Mouse (Mus musculus): ENCODE results near the gene Klk7. TPM values are rescaled to one million over a fixed set of nuclear protein-coding genes. Genes with fewer than 3 reads are reported as not detected.
A peak's percentile ranks its signal among the peaks of the same experiment; 100 is the strongest.

The Klk7 gene
- polyA plus RNA-seq, 1 experiment from 2014 or later = not detected

- ATAC-seq = no peak
- H3K27ac ChIP-seq (ENCODE audit: low read depth, low read length) = no peak overlapping the region
- H3K9ac ChIP-seq (ENCODE audit: low read depth, low read length) = no peak overlapping the region
- H3K9me3 ChIP-seq (ENCODE audit: control insufficient read depth) = no peaks in the 10 kb centered on the region
- H3K27me3 ChIP-seq (replicated peaks; ENCODE audit: control insufficient read depth, insufficient read depth, low read length) = no peaks in the 10 kb centered on the region
- no peak overlapping the region for H3K4me2 ChIP-seq (replicated peaks; ENCODE audit: low read depth)
- H3K4me3 ChIP-seq (ENCODE audit: low read depth, low read length) = no peak overlapping the region
- WGBS = 58% methylated on average over 2 of the region's 2 CpGs
- 0 out of 2 replicates have a peak, but pooled peaks have one; percentile 22 for TF ChIP-seq CTCF (IDR thresholded peaks at IDR 0.05; ENCODE audit: low read depth)
- H3K36me3 ChIP-seq (ENCODE audit: control insufficient read depth, insufficient read depth) = no peaks in the 10 kb centered on the region
- H3K4me1 ChIP-seq (replicated peaks; ENCODE audit: control insufficient read depth, insufficient read depth, low read length) = no peaks in the 10 kb centered on the region
Observed at GRCm38 (mm10) chr7:43789295-43789694, 21.8 kb upstream of the Klk7 start.

- Histone ChIP-seq H3K4me1 (replicated peaks; ENCODE audit: control insufficient read depth, insufficient read depth, low read length) (no peaks in the 10 kb centered on the region), H3K27ac (ENCODE audit: low read depth, low read length) (no peak within 1 kb of the TSS), H3K36me3 (ENCODE audit: control insufficient read depth, insufficient read depth) (no peaks in the 10 kb centered on the region), H3K4me3 (ENCODE audit: low read depth, low read length) (no peak within 1 kb of the TSS), H3K4me2 (replicated peaks; ENCODE audit: low read depth) (no peak within 1 kb of the TSS), H3K9me3 (ENCODE audit: control insufficient read depth) (no peaks in the 10 kb centered on the region), H3K27me3 (replicated peaks; ENCODE audit: control insufficient read depth, insufficient read depth, low read length) (peaks cover 3% of the 10 kb centered on the region; the same call in 1 of the 2 replicates), H3K9ac (ENCODE audit: low read depth, low read length) (no peak within 1 kb of the TSS)
- no peak for TF ChIP-seq CTCF (IDR thresholded peaks at IDR 0.05; ENCODE audit: low read depth)
- ATAC-seq = no peak
- WGBS = 79% methylated on average over 7 of the region's 7 CpGs
Observed at GRCm38 (mm10) chr7:43791591-43791990, 19.5 kb upstream of the Klk7 start, which contains the start of gene Klk9. Klk9 (plus strand) TSS chr7:43791891.

GRCm38 (mm10) chr7:43796355-43796754, 14.7 kb upstream of the Klk7 start:
- Histone ChIP-seq H3K4me2 (replicated peaks; ENCODE audit: low read depth) (peak overlapping the region; percentile 81), H3K9me3 (ENCODE audit: control insufficient read depth) (no peaks in the 10 kb centered on the region), H3K4me3 (ENCODE audit: low read depth, low read length) (peak overlapping the region; percentile 45), H3K9ac (ENCODE audit: low read depth, low read length) (no peak overlapping the region), H3K27ac (ENCODE audit: low read depth, low read length) (no peak overlapping the region), H3K4me1 (replicated peaks; ENCODE audit: control insufficient read depth, insufficient read depth, low read length) (no peaks in the 10 kb centered on the region), H3K36me3 (ENCODE audit: control insufficient read depth, insufficient read depth) (no peaks in the 10 kb centered on the region), H3K27me3 (replicated peaks; ENCODE audit: control insufficient read depth, insufficient read depth, low read length) (peaks cover 3% of the 10 kb centered on the region)
- no peak for TF ChIP-seq CTCF (IDR thresholded peaks at IDR 0.05; ENCODE audit: low read depth)
- ATAC-seq = no peak
- 5% methylated on average over 8 of the region's 8 CpGs for WGBS

GRCm38 (mm10) chr7:43797333-43797769, 13.7 kb upstream of the Klk7 start, which contains the start of gene Klk8:
Klk8 (plus strand) TSS chr7:43797577.
- under 1% methylated on average over 28 of the region's 28 CpGs for WGBS
- Histone ChIP-seq H3K4me1 (replicated peaks; ENCODE audit: control insufficient read depth, insufficient read depth, low read length) (no peaks in the 10 kb centered on the region), H3K36me3 (ENCODE audit: control insufficient read depth, insufficient read depth) (no peaks in the 10 kb centered on the region), H3K27me3 (replicated peaks; ENCODE audit: control insufficient read depth, insufficient read depth, low read length) (peaks cover 3% of the 10 kb centered on the region), H3K4me2 (replicated peaks; ENCODE audit: low read depth) (peak within 1 kb of the TSS; percentile 81), H3K4me3 (ENCODE audit: low read depth, low read length) (peak within 1 kb of the TSS; percentile 45), H3K9me3 (ENCODE audit: control insufficient read depth) (no peaks in the 10 kb centered on the region), H3K27ac (ENCODE audit: low read depth, low read length) (no peak within 1 kb of the TSS), H3K9ac (ENCODE audit: low read depth, low read length) (no peak within 1 kb of the TSS)
- no peak for TF ChIP-seq CTCF (IDR thresholded peaks at IDR 0.05; ENCODE audit: low read depth)
- ATAC-seq = 0 out of 2 replicates have a peak, but pooled peaks have one; percentile 33

- Histone ChIP-seq H3K4me1 (replicated peaks; ENCODE audit: control insufficient read depth, insufficient read depth, low read length) (no peaks in the 10 kb centered on the region), H3K9me3 (ENCODE audit: control insufficient read depth) (no peaks in the 10 kb centered on the region), H3K27me3 (replicated peaks; ENCODE audit: control insufficient read depth, insufficient read depth, low read length) (peaks cover 3% of the 10 kb centered on the region), H3K4me3 (ENCODE audit: low read depth, low read length) (peak overlapping the region; percentile 45), H3K36me3 (ENCODE audit: control insufficient read depth, insufficient read depth) (no peaks in the 10 kb centered on the region), H3K4me2 (replicated peaks; ENCODE audit: low read depth) (peak overlapping the region; percentile 81), H3K27ac (ENCODE audit: low read depth, low read length) (no peak overlapping the region), H3K9ac (ENCODE audit: low read depth, low read length) (no peak overlapping the region)
- 40% methylated on average over 13 of the region's 13 CpGs for WGBS
- no peak for TF ChIP-seq CTCF (IDR thresholded peaks at IDR 0.05; ENCODE audit: low read depth)
- ATAC-seq = no peak
Observed at GRCm38 (mm10) chr7:43797844-43798462, 13.1 kb upstream of the Klk7 start.

- Histone ChIP-seq H3K9me3 (ENCODE audit: control insufficient read depth) (no peaks in the 10 kb centered on the region), H3K36me3 (ENCODE audit: control insufficient read depth, insufficient read depth) (no peaks in the 10 kb centered on the region), H3K9ac (ENCODE audit: low read depth, low read length) (no peak overlapping the region), H3K27me3 (replicated peaks; ENCODE audit: control insufficient read depth, insufficient read depth, low read length) (peaks cover 3% of the 10 kb centered on the region), H3K4me3 (ENCODE audit: low read depth, low read length) (no peak overlapping the region), H3K4me1 (replicated peaks; ENCODE audit: control insufficient read depth, insufficient read depth, low read length) (no peaks in the 10 kb centered on the region), H3K4me2 (replicated peaks; ENCODE audit: low read depth) (no peak overlapping the region), H3K27ac (ENCODE audit: low read depth, low read length) (no peak overlapping the region)
- TF ChIP-seq CTCF (IDR thresholded peaks at IDR 0.05; ENCODE audit: low read depth) = no peak
- WGBS = 80% methylated on average over 7 of the region's 7 CpGs
- no peak for ATAC-seq
Observed at GRCm38 (mm10) chr7:43799876-43800275, 11.2 kb upstream of the Klk7 start.

All from intestine, postnatal 0 days (tissue).